Mouse (Mus musculus): ENCODE results near the gene Etl4.

Gene Etl4

DNA sequence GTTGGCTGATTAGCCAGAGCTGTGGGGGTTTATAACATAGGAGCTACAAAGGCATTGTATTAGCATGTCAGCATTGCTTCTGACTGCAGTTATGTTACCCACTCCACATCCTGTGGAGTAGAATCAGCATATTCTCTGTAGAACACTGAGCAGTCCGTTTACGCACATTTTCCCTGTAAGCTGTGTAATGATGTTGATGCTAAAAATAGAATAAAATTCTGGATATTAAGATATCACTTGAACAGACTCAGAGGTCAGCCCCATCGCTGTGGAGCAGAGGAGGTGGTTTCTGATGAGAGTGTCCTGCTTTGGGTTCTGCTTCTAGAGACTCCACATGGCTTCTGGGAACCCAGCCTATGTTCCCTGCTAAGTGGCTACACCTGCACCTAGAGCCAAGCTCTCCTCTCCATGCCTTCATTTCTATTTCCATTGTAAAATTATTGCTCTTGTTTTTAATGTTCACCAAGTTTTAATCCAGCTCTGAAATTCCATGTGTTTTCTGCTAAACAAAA lies 299.2 kb downstream of the Etl4 start:
- DNase-seq (ENCODE audit: low read depth, low spot score), result no peak
- no peaks in the 10 kb centered on the region for H3K36me3 ChIP-seq (ENCODE audit: control insufficient read depth, insufficient read depth, low read length, poor library complexity, severe bottlenecking)
- H3K27me3 ChIP-seq (ENCODE audit: control insufficient read depth, insufficient read depth, low read length, poor library complexity, severe bottlenecking), result no peaks in the 10 kb centered on the region

GRCm38 (mm10) chr2:20209359-20209758 lies 299.8 kb downstream of the Etl4 start:
- DNase-seq (ENCODE audit: low read depth, low spot score), result no peak
- Histone ChIP-seq H3K27me3 (ENCODE audit: control insufficient read depth, insufficient read depth, low read length, poor library complexity, severe bottlenecking) (no peaks in the 10 kb centered on the region), H3K36me3 (ENCODE audit: control insufficient read depth, insufficient read depth, low read length, poor library complexity, severe bottlenecking) (no peaks in the 10 kb centered on the region)

- H3K36me3 ChIP-seq (ENCODE audit: control insufficient read depth, insufficient read depth, low read length, poor library complexity, severe bottlenecking), result no peaks in the 10 kb centered on the region
- no peak for DNase-seq (ENCODE audit: low read depth, low spot score)
- no peaks in the 10 kb centered on the region for H3K27me3 ChIP-seq (ENCODE audit: control insufficient read depth, insufficient read depth, low read length, poor library complexity, severe bottlenecking)
These were observed 306.7 kb downstream of the Etl4 start for GRCm38 (mm10) chr2:20216275-20216674.

- Histone ChIP-seq H3K27me3 (ENCODE audit: control insufficient read depth, insufficient read depth, low read length, poor library complexity, severe bottlenecking) (no peaks in the 10 kb centered on the region), H3K36me3 (ENCODE audit: control insufficient read depth, insufficient read depth, low read length, poor library complexity, severe bottlenecking) (no peaks in the 10 kb centered on the region)
- no peak for DNase-seq (ENCODE audit: low read depth, low spot score)
These were observed 307.3 kb downstream of the Etl4 start for GRCm38 (mm10) chr2:20216686-20217437.

- no peak for DNase-seq (ENCODE audit: low read depth, low spot score)
- Histone ChIP-seq H3K27me3 (ENCODE audit: control insufficient read depth, insufficient read depth, low read length, poor library complexity, severe bottlenecking) (no peaks in the 10 kb centered on the region), H3K36me3 (ENCODE audit: control insufficient read depth, insufficient read depth, low read length, poor library complexity, severe bottlenecking) (no peaks in the 10 kb centered on the region)
These were observed 321.8 kb downstream of the Etl4 start for GRCm38 (mm10) chr2:20231371-20231770.

DNA sequence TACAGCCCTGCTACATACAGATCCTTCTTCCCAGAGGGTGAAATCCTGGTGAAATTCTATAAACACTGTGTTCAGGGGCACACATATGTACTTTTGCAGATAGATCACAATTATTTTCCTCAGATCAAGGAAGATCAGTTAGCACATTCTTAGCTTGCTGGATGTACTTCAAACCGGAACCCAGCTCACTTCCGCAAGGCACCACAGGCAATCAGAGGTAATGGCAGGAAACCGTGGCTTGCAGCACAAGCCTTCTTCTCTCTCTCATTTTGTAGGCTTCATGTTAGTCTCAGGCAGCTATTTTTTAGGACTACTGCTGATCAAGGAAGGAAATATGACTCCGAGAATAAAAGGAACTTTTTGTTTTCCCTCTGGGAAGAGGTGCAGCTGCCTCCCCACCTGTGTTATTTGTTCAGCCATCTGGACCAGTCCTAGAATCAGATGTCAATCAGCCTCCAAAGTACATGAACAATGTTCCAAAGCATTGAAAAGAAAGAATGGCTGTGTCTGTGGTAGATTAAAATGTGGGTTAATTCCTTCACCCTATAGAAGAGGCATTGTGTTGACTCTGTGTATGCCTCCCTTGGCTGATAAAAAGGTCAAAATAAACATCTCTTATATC lies 338.6 kb downstream of the Etl4 start:
- H3K27me3 ChIP-seq (ENCODE audit: control insufficient read depth, insufficient read depth, low read length, poor library complexity, severe bottlenecking), result no peaks in the 10 kb centered on the region
- no peak for DNase-seq (ENCODE audit: low read depth, low spot score)
- H3K36me3 ChIP-seq (ENCODE audit: control insufficient read depth, insufficient read depth, low read length, poor library complexity, severe bottlenecking), result no peaks in the 10 kb centered on the region

- no peak for DNase-seq (ENCODE audit: low read depth, low spot score)
- Histone ChIP-seq H3K27me3 (ENCODE audit: control insufficient read depth, insufficient read depth, low read length, poor library complexity, severe bottlenecking) (no peaks in the 10 kb centered on the region), H3K36me3 (ENCODE audit: control insufficient read depth, insufficient read depth, low read length, poor library complexity, severe bottlenecking) (no peaks in the 10 kb centered on the region)
These were observed 339.8 kb downstream of the Etl4 start for GRCm38 (mm10) chr2:20249403-20249802.

- H3K27me3 ChIP-seq (ENCODE audit: control insufficient read depth, insufficient read depth, low read length, poor library complexity, severe bottlenecking), result no peaks in the 10 kb centered on the region
- H3K36me3 ChIP-seq (ENCODE audit: control insufficient read depth, insufficient read depth, low read length, poor library complexity, severe bottlenecking), result no peaks in the 10 kb centered on the region
- DNase-seq (ENCODE audit: low read depth, low spot score), result no peak
These were observed 366.5 kb downstream of the Etl4 start for GRCm38 (mm10) chr2:20276124-20276523.

DNA sequence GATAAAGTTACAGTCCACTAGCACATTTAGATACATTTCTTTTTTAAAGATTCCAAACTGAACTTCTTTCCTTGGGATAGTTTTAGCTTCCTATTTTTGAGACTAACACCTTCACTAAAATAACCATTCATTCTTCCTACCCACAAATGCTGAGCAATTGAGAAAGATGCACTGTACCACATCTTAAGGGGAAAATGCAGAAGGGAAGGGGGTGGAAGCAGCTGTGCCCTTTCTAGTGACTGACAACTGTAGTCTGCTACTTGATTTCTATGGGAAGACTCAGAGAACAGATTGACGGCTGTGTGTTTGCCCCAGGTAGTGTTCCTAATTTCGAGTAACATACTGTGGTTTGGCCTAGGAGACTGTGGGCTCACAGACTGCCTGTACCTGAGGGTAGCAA lies 372.3 kb downstream of the Etl4 start:
- no peak for DNase-seq (ENCODE audit: low read depth, low spot score)
- Histone ChIP-seq H3K27me3 (ENCODE audit: control insufficient read depth, insufficient read depth, low read length, poor library complexity, severe bottlenecking) (no peaks in the 10 kb centered on the region), H3K36me3 (ENCODE audit: control insufficient read depth, insufficient read depth, low read length, poor library complexity, severe bottlenecking) (no peaks in the 10 kb centered on the region)

DNA sequence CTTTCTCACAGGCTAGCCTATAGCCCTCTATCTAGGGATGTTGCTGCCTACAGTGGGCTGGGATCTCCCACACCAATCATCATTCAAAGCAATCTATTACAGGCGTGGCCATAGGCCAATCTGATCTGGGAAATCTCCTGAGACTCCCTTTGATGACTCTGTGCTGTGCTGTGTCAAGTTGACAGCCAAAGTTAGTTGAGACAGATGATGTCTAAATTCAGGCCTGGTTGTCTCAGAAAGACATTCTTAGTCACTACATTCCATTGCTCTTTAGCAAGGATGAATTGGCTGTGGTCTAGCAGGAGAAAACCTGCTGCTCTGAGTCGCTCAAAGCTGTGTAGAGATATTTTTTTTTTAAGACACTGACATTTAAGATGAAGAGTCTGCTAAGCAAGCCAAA lies 374.8 kb downstream of the Etl4 start:
- no peaks in the 10 kb centered on the region for H3K27me3 ChIP-seq (ENCODE audit: control insufficient read depth, insufficient read depth, low read length, poor library complexity, severe bottlenecking)
- DNase-seq (ENCODE audit: low read depth, low spot score), result no peak
- H3K36me3 ChIP-seq (ENCODE audit: control insufficient read depth, insufficient read depth, low read length, poor library complexity, severe bottlenecking), result no peaks in the 10 kb centered on the region

GRCm38 (mm10) chr2:20290982-20291740 lies 381.6 kb downstream of the Etl4 start:
- no peak for DNase-seq (ENCODE audit: low read depth, low spot score)
- no peaks in the 10 kb centered on the region for H3K27me3 ChIP-seq (ENCODE audit: control insufficient read depth, insufficient read depth, low read length, poor library complexity, severe bottlenecking)
- H3K36me3 ChIP-seq (ENCODE audit: control insufficient read depth, insufficient read depth, low read length, poor library complexity, severe bottlenecking), result no peaks in the 10 kb centered on the region

DNA sequence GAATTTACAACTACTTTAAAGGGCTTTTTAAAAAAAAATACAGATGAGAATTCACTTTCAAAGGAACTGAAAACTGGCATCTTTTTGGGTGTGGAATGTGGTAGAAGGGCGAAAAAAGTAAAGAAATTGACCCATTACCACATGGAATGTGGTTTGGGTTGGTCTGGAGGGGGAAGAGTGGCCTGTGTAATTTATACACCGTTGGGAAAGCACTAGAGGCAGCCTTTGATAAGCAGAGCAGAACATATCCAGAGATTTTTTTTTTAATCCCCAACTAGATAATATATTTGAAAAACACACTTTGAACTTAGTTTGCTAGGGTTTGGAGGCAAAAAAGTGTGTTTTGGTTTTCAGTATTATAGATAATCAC lies 382.1 kb downstream of the Etl4 start:
- H3K27me3 ChIP-seq (ENCODE audit: control insufficient read depth, insufficient read depth, low read length, poor library complexity, severe bottlenecking), result no peaks in the 10 kb centered on the region
- no peak for DNase-seq (ENCODE audit: low read depth, low spot score)
- no peaks in the 10 kb centered on the region for H3K36me3 ChIP-seq (ENCODE audit: control insufficient read depth, insufficient read depth, low read length, poor library complexity, severe bottlenecking)

- no peak for DNase-seq (ENCODE audit: low read depth, low spot score)
- H3K36me3 ChIP-seq (ENCODE audit: control insufficient read depth, insufficient read depth, low read length, poor library complexity, severe bottlenecking), result no peaks in the 10 kb centered on the region
- no peaks in the 10 kb centered on the region for H3K27me3 ChIP-seq (ENCODE audit: control insufficient read depth, insufficient read depth, low read length, poor library complexity, severe bottlenecking)
These were observed 383.8 kb downstream of the Etl4 start for GRCm38 (mm10) chr2:20293336-20293735.

DNA sequence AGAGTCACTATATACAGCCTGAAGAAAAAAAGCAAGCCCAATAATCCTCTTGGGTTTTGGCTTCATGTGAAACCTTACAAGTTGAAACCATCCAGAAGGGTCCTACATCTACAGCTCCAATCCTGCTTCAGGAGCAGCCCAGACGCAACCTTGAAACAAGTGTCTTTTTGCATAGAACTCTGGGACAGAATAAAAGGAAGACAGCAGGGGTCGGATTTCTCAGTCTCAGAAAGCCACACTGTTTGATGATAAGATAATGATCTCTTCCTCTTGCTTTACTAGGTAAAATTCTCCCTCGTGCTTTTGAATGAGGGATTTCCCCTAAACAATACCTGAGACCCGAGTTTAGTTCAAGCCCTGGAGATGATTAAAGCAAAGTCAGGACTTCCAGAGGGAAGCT lies 385.0 kb downstream of the Etl4 start:
- no peaks in the 10 kb centered on the region for H3K36me3 ChIP-seq (ENCODE audit: control insufficient read depth, insufficient read depth, low read length, poor library complexity, severe bottlenecking)
- no peaks in the 10 kb centered on the region for H3K27me3 ChIP-seq (ENCODE audit: control insufficient read depth, insufficient read depth, low read length, poor library complexity, severe bottlenecking)
- no peak for DNase-seq (ENCODE audit: low read depth, low spot score)

- no peaks in the 10 kb centered on the region for H3K36me3 ChIP-seq (ENCODE audit: control insufficient read depth, insufficient read depth, low read length, poor library complexity, severe bottlenecking)
- no peak for DNase-seq (ENCODE audit: low read depth, low spot score)
- H3K27me3 ChIP-seq (ENCODE audit: control insufficient read depth, insufficient read depth, low read length, poor library complexity, severe bottlenecking), result no peaks in the 10 kb centered on the region
These were observed 392.9 kb downstream of the Etl4 start for GRCm38 (mm10) chr2:20302517-20302916.

Data from splenic B cell, adult 2 months (primary cell).